Mouse (Mus musculus): ENCODE results near the gene Gm6710.
"Not testable (repeated sequence)": the region's sequence is repeated elsewhere in the genome, so short reads cannot be mapped to it uniquely, and the experiment has no call there.

Gene Gm6710

DNA sequence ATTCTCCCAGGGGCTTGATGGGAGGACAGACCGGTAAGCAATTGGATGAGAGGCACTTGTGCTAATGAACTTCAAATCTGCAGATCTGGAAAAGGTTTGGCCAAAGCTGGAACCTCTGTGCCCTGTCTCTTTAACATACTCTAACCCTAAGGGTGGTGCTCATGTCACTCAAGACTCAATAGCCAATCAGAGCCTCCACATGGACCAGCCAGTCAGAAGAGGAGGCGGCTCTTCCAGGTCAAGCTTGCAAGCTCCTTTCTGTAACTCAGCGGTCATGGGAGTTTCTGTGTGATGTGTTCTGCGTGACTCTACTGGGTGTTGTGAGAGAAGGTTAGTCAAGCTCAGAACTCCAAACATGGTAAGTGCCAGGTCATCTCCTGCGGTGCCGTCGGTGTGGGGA lies at the start of gene Gm6710:
TSS of gene Gm6710 (plus strand) at position 196 of the 400 bp plus-strand sequence.
- DNase-seq: not testable (repeated sequence)

Measured in kidney, adult 8-10 months (tissue).